Mouse (Mus musculus): ENCODE measurements around the gene Uqcrq. TPM values are rescaled to one million over a fixed set of nuclear protein-coding genes. Genes with fewer than 3 reads are reported as not detected.

Uqcrq gene
- total and polyA plus RNA-seq, 3 experiments, result 72.4 to 1,130 TPM; not detected in 1

GRCm38 (mm10) chr11:53452396-53452795 is 21.8 kb upstream of the Uqcrq start:
- H3K79me2 ChIP-seq (ENCODE audit: control insufficient read depth, insufficient read depth, low read length, poor library complexity), result no peaks in the 10 kb centered on the region
- TF ChIP-seq ZKSCAN1 (IDR thresholded peaks at IDR 0.05; ENCODE audit: low read depth, low read length) (no peak), CHD2 (IDR thresholded peaks at IDR 0.05; ENCODE audit: low read length) (no peak), SIN3A (IDR thresholded peaks at IDR 0.05; ENCODE audit: low read length) (no peak)
- no peaks in the 10 kb centered on the region for H3K9me3 ChIP-seq (replicated peaks; ENCODE audit: insufficient read depth, low read length)
- H3K36me3 ChIP-seq (ENCODE audit: control insufficient read depth in 1 of 2, insufficient read depth in 2 of 2, low read length in 2 of 2), result no peaks in the 10 kb centered on the region
- no peaks in the 10 kb centered on the region for H3K4me1 ChIP-seq (ENCODE audit: control insufficient read depth in 1 of 2, insufficient read depth in 2 of 2, low read length in 2 of 2)
- H3K27ac ChIP-seq (ENCODE audit: control insufficient read depth, low read depth, low read length), result no peak overlapping the region
- no peak overlapping the region for H3K4me3 ChIP-seq (ENCODE audit: control insufficient read depth in 1 of 2, insufficient read depth in 1 of 2, low read depth in 2 of 2, low read length in 2 of 2)
- DNase-seq (ENCODE audit: low read depth, low spot score), result no peak
- H3K9ac ChIP-seq (ENCODE audit: control insufficient read depth, low read depth, low read length, poor library complexity, severe bottlenecking), result no peak overlapping the region
- peaks cover 31 to 36% of the 10 kb centered on the region in 2 experiments for H3K27me3 ChIP-seq (ENCODE audit: control insufficient read depth in 1 of 2, insufficient read depth in 2 of 2, low read length in 2 of 2)

DNA sequence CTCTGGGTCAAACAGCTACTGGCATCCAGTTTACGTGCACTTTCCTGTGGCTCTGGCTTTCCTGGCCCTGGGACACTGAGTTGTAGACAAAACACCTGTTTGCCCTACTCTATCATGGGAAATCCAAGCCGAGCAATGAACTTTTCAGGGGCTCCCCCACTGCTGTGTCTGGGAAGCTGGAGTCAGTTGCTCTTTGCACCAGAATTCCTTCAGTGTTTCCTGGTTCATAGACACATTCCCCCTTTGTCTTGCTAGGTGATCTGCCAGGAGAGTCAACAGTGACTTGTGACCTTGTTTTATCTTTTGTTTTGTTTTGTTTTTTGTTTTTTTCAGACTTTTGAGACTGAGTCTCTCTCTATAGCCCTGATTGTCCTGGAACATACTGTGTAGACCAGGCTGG is 20.7 kb upstream of the Uqcrq start:
- no peak for DNase-seq (ENCODE audit: low read depth, low spot score)
- Histone ChIP-seq H3K27me3 (ENCODE audit: control insufficient read depth in 1 of 2, insufficient read depth in 2 of 2, low read length in 2 of 2) (peaks cover 24 to 32% of the 10 kb centered on the region in 2 experiments), H3K36me3 (ENCODE audit: control insufficient read depth in 1 of 2, insufficient read depth in 2 of 2, low read length in 2 of 2) (no peaks in the 10 kb centered on the region), H3K4me1 (ENCODE audit: control insufficient read depth in 1 of 2, insufficient read depth in 2 of 2, low read length in 2 of 2) (no peaks in the 10 kb centered on the region), H3K9ac (ENCODE audit: control insufficient read depth, low read depth, low read length, poor library complexity, severe bottlenecking) (no peak overlapping the region), H3K9me3 (replicated peaks; ENCODE audit: insufficient read depth, low read length) (no peaks in the 10 kb centered on the region), H3K27ac (ENCODE audit: control insufficient read depth, low read depth, low read length) (no peak overlapping the region), H3K79me2 (ENCODE audit: control insufficient read depth, insufficient read depth, low read length, poor library complexity) (no peaks in the 10 kb centered on the region), H3K4me3 (ENCODE audit: control insufficient read depth in 1 of 2, insufficient read depth in 1 of 2, low read depth in 2 of 2, low read length in 2 of 2) (no peak overlapping the region)
- TF ChIP-seq USF2 (IDR thresholded peaks at IDR 0.05; ENCODE audit: borderline replicate concordance in 1 of 2, insufficient read depth in 1 of 2, low read depth in 1 of 2, low read length in 2 of 2) (no peak), MAX (IDR thresholded peaks at IDR 0.05; ENCODE audit: low read length) (no peak), TAL1 (IDR thresholded peaks at IDR 0.05; ENCODE audit: low read length) (no peak), SIN3A (IDR thresholded peaks at IDR 0.05; ENCODE audit: low read length) (no peak), ZKSCAN1 (IDR thresholded peaks at IDR 0.05; ENCODE audit: low read depth, low read length) (no peak), MYB (IDR thresholded peaks at IDR 0.05; ENCODE audit: low read depth, low read length) (no peak), MXI1 (IDR thresholded peaks at IDR 0.05; ENCODE audit: low read depth, low read length) (no peak), GATA1 (IDR thresholded peaks at IDR 0.05; ENCODE audit: low read depth, low read length) (no peak), ZNF384 (IDR thresholded peaks at IDR 0.05; ENCODE audit: low read depth, low read length) (no peak), JUND (IDR thresholded peaks at IDR 0.05; ENCODE audit: low read depth, low read length) (no peak), ELF1 (IDR thresholded peaks at IDR 0.05; ENCODE audit: low read depth, low read length) (no peak), CTCF (IDR thresholded peaks at IDR 0.05 in 2 of 3, conservative IDR thresholded peaks at IDR 0.05 in 1 of 3; ENCODE audit: control insufficient read depth in 1 of 3, insufficient read depth in 1 of 3, low read depth in 2 of 3, low read length in 3 of 3, poor library complexity in 1 of 3, severe bottlenecking in 1 of 3) (no peak), E2F4 (IDR thresholded peaks at IDR 0.05; ENCODE audit: borderline replicate concordance, low read depth, low read length) (no peak), NRF1 (IDR thresholded peaks at IDR 0.05; ENCODE audit: insufficient read depth, low read depth, low read length, poor library complexity, severe bottlenecking) (no peak), POLR2A (IDR thresholded peaks at IDR 0.05; ENCODE audit: control insufficient read depth in 1 of 2, insufficient read depth in 1 of 2, low read depth in 1 of 2, low read length in 2 of 2, poor library complexity in 1 of 2) (no peak), USF1 (IDR thresholded peaks at IDR 0.05; ENCODE audit: low read depth, low read length) (no peak), GABPA (IDR thresholded peaks at IDR 0.05; ENCODE audit: low read depth, low read length) (no peak), EP300 (IDR thresholded peaks at IDR 0.05; ENCODE audit: low read depth in 1 of 2, low read length in 2 of 2) (no peak), KAT2A (conservative IDR thresholded peaks at IDR 0.05; ENCODE audit: low read depth, low read length) (no peak)

All from MEL (cell line).